Mouse (Mus musculus) liver, postnatal 0 days (tissue): ENCODE measurements at regions not wholly inside any gene's neighbourhood (a gene's known extent, or its start where the extent isn't known, plus 50 kb on each side); places are given as distances from the start of the nearest gene placed in this dataset.
A peak's percentile ranks its signal among the peaks of the same experiment; 100 is the strongest.

Experiments
- ATAC-seq: fragments of 200-750 bp; cut with Nextera tagmentation; 2 replicates; pipeline ENCODE4 v1.8.0; 2017; ENCODE audit warnings: mild to moderate bottlenecking, moderate library complexity
- DNase-seq: peaks from one replicate; pipeline ENCODE4 v3.0.0-alpha.2; 2016
- H3K27ac ChIP-seq: fragments of 300-500 bp; sonication (generic); 2 replicates; pipeline ENCODE4 v1.5.1; 2014; ENCODE audit warnings: antibody characterized with exemption, moderate library complexity, mild to moderate bottlenecking, low read depth
- H3K27me3 ChIP-seq: fragments of 300-500 bp; sonication (generic); 2 replicates; pipeline ENCODE4 v1.6.1; 2014; ENCODE audit warnings: low read length, control low read depth, mixed read lengths; ENCODE audit not compliant: insufficient read depth
- H3K36me3 ChIP-seq: fragments of 300-500 bp; sonication (generic); replicated peaks from 2 replicates; pipeline ENCODE4 v1.6.1; 2014; ENCODE audit warnings: mild to moderate bottlenecking, control low read depth, low read length, moderate library complexity, mixed read lengths; ENCODE audit not compliant: insufficient read depth
- H3K4me1 ChIP-seq: fragments of 300-500 bp; sonication (generic); 2 replicates; pipeline ENCODE4 v1.6.1; 2014; ENCODE audit warnings: antibody characterized with exemption, mild to moderate bottlenecking, control low read depth; ENCODE audit not compliant: insufficient read depth
- H3K4me2 ChIP-seq: fragments of 300-500 bp; sonication (generic); 2 replicates; pipeline ENCODE4 v1.6.1; 2014; ENCODE audit warnings: low read depth, mild to moderate bottlenecking, low read length, moderate library complexity, mixed read lengths
- H3K4me3 ChIP-seq: fragments of 300-500 bp; sonication (generic); 2 replicates; pipeline ENCODE4 v1.5.1; 2014; ENCODE audit warnings: low read depth, low read length
- H3K9ac ChIP-seq: fragments of 300-500 bp; sonication (generic); replicated peaks from 2 replicates; pipeline ENCODE4 v1.6.1; 2014; ENCODE audit warnings: mild to moderate bottlenecking, moderate library complexity
- H3K9me3 ChIP-seq: fragments of 300-500 bp; sonication (generic); 2 replicates; pipeline ENCODE4 v1.6.1; 2016; ENCODE audit warnings: mild to moderate bottlenecking, control low read depth, low read length, mixed read lengths
- CTCF ChIP-seq: sonication (generic); IDR thresholded peaks from 2 replicates; pipeline ENCODE4 v1.5.1; 2016; ENCODE audit warnings: antibody characterized with exemption, low read depth
- EP300 ChIP-seq: IDR thresholded peaks from 2 replicates; pipeline ENCODE4 v1.6.1; 2016; ENCODE audit warnings: antibody characterized with exemption, low read depth, mild to moderate bottlenecking
- WGBS: fragments of 180-500 bp; shearing (Covaris S2); extraction: QIAGEN DNeasy Blood & Tissue Kit; methylation state at CpG from one replicate; pipeline ENCODE4 v1.1.7; 2014; ENCODE audit not compliant: insufficient replicate concordance; 5-methylcytosine and 5-hydroxymethylcytosine counted together

DNA sequence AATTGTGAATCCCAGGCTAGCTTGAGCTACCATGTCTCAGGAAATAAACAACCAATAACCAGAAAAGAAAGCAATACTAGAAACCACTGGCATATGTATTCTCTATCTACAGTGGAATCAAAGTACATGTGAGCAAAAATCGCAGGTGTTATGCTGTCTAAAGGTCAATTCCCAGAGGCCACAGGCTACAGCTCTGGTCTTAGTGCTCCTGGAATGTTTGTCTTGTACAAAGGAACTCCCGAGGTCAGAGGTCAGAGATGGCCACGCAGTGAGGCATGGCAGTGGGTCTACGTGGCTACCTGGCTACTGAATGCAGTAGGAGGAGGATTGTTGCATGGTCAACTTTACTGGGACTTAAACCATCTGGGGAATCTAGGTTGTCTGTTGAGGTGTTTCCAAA, 153.1 kb upstream of the Nsun2 start:
- H3K4me3 ChIP-seq, result no peak overlapping the region
- H3K27me3 ChIP-seq, result no peaks in the 10 kb centered on the region
- no peak for TF ChIP-seq CTCF
- TF ChIP-seq EP300, result no peak
- no peaks in the 10 kb centered on the region for H3K4me1 ChIP-seq
- no peaks in the 10 kb centered on the region for H3K9me3 ChIP-seq
- DNase-seq (no peak), ATAC-seq (no peak)
- no peak overlapping the region for H3K27ac ChIP-seq
- no peak overlapping the region for H3K4me2 ChIP-seq
- WGBS, result 42% methylated on average over 4 of the region's 4 CpGs
- no peak overlapping the region for H3K9ac ChIP-seq
- H3K36me3 ChIP-seq, result no peaks in the 10 kb centered on the region

DNA sequence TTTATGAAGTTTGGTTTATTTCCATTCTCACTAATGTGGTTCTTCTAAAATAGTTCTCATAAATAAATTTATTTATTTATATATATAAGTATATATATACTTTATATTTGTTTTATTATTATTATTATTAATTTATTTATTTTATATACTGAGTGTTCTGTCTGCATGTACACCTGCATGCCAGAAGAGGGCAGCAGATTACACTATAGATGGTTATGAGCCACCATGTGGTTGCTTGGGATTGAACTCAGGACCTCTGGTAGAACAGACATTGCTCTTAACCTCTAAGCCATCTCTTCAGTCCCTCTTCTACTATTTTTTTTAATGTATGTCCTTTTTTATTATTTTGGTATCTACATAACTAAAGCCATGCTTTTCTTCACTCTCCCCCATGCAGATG, 148.8 kb upstream of the Nsun2 start:
- Histone ChIP-seq H3K36me3 (no peaks in the 10 kb centered on the region), H3K4me3 (no peak overlapping the region), H3K27me3 (no peaks in the 10 kb centered on the region), H3K27ac (no peak overlapping the region), H3K9me3 (no peaks in the 10 kb centered on the region), H3K4me2 (no peak overlapping the region), H3K4me1 (peaks cover 5% of the 10 kb centered on the region; the same call in 1 of the 2 replicates), H3K9ac (no peak overlapping the region)
- TF ChIP-seq EP300 (no peak), CTCF (peak; percentile 49)
- DNase-seq (no peak), ATAC-seq (no peak)

DNA sequence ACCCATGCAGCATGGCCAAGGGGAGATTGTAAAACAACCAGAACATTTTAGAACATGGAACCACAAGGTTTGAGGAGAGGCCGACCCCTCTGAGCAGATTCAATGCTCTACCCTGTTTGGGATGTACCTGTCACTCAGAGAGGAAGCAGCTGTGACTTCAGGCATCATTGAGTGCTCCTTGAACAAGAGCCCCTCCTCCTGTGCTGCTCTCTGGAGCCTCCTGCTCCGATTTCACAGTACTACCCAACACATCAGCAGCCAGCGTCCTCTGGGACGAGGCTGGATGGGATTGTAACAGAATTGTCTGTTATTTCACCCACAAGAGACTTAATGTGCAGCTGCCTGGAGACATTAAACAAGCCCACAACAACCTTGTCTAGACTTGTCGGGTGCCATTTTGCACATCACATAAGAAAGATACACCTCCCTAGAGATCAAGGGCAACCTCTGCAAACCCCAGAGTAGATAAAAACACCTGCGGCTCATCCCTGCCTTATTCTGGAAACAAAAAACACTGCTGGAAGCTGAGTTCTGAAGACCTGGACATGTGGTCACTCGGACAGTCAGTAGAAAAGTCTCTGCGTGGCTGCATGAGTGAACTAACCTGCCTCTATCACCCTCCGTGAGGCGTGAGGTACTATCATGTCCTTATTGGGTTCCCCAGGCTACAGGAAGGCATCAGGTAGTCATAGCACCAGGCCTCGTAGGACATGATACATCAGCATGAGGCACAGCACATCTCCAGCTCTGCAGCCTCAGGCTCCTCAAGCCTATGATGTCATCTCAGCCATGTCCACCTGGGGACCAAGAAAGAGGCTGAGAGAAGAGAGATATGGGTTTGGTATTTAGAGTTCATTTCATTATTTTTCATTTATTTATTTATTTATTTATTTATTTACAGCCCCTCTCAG, 140.4 kb upstream of the Nsun2 start:
- no peak overlapping the region for H3K4me3 ChIP-seq
- ATAC-seq (no peak), DNase-seq (no peak)
- no peaks in the 10 kb centered on the region for H3K36me3 ChIP-seq
- peaks cover 4% of the 10 kb centered on the region; the same call in 1 of the 2 replicates for H3K4me1 ChIP-seq
- H3K27me3 ChIP-seq, result no peaks in the 10 kb centered on the region
- no peak overlapping the region for H3K4me2 ChIP-seq
- no peak for TF ChIP-seq CTCF
- no peak for TF ChIP-seq EP300
- WGBS, result 78% methylated on average over 11 of the region's 11 CpGs
- H3K9me3 ChIP-seq, result no peaks in the 10 kb centered on the region
- no peak overlapping the region for H3K9ac ChIP-seq
- H3K27ac ChIP-seq, result no peak overlapping the region

DNA sequence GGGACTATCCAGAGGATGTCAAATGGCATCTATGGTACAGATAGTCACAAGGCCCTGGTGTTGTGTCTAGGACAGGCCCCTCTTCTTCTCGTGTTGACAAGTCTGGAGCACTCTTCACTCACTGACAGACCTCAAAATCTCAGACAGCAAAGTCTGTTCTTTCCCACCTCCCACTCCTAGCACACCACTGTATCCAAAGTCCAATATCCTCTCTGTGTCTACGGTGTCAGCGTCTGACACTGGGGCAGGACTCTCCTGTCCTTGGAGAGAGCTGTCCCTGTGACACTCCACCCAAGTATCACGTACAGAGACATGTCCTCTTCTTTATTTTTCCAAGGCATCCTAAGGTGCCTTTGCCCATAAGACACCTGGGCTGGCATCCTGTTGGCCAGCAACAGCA, 139.0 kb upstream of the Nsun2 start:
- Histone ChIP-seq H3K4me3 (no peak overlapping the region), H3K4me2 (no peak overlapping the region), H3K36me3 (no peaks in the 10 kb centered on the region), H3K4me1 (peaks cover 4% of the 10 kb centered on the region; the same call in 1 of the 2 replicates), H3K9ac (no peak overlapping the region), H3K27ac (no peak overlapping the region), H3K27me3 (no peaks in the 10 kb centered on the region), H3K9me3 (no peaks in the 10 kb centered on the region)
- TF ChIP-seq EP300, result no peak
- no peak for TF ChIP-seq CTCF
- ATAC-seq (0 out of 2 replicates have a peak, but pooled peaks have one; percentile 3), DNase-seq (no peak)
- 41% methylated on average over 4 of the region's 4 CpGs for WGBS

DNA sequence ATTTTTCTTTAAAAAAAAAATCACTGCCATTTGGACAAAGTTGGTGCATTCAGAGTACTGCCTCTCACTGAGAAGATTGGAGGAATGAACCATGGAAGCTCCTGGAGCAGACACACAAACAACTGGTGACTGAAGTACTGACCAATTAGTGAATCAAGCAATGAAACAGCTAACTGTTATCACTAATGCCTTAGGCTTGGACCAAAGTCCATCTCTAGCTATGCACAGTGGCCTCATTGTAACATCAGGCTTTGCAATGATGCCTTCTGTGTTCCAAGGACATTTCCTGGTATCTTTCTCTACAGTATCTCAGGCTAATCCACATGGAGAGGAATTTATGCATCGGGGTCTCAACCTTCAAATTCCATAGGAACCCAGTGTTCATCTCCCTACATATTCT, 123.2 kb upstream of the Nsun2 start:
- H3K4me3 ChIP-seq, result no peak overlapping the region
- 67% methylated on average over 1 of the region's 1 CpGs for WGBS
- no peak overlapping the region for H3K27ac ChIP-seq
- no peaks in the 10 kb centered on the region for H3K9me3 ChIP-seq
- no peak for DNase-seq
- H3K36me3 ChIP-seq, result no peaks in the 10 kb centered on the region
- no peaks in the 10 kb centered on the region for H3K4me1 ChIP-seq
- no peaks in the 10 kb centered on the region for H3K27me3 ChIP-seq
- ATAC-seq, result no peak
- H3K9ac ChIP-seq, result no peak overlapping the region
- no peak overlapping the region for H3K4me2 ChIP-seq
- no peak for TF ChIP-seq CTCF
- no peak for TF ChIP-seq EP300

DNA sequence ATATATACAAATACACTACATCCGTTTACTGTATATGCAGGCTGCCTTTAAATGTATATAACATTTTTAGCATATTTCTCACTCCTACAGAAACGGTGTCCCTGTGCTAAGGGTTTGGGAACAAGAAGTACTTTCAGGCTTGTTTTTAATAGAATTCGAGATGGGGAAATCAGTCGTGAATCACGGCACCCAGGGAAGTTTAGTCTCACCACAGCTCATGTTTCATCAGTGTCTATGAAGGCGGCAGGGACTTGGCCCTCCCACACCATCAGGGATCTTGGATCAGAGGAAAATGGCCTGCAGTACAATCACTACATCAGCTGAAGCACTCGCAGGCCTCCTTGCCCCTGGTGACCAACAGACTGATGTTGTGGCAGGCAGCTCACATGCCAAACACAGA, 118.7 kb upstream of the Nsun2 start:
- Histone ChIP-seq H3K36me3 (no peaks in the 10 kb centered on the region), H3K27me3 (no peaks in the 10 kb centered on the region), H3K9me3 (no peaks in the 10 kb centered on the region), H3K9ac (no peak overlapping the region), H3K4me1 (no peaks in the 10 kb centered on the region), H3K4me3 (no peak overlapping the region), H3K27ac (no peak overlapping the region), H3K4me2 (no peak overlapping the region)
- ATAC-seq (no peak), DNase-seq (no peak)
- TF ChIP-seq EP300 (no peak), CTCF (no peak)
- WGBS, result 79% methylated on average over 7 of the region's 7 CpGs
